Mouse (Mus musculus): ENCODE results near the gene Nfs1. TPM values are rescaled to one million over a fixed set of nuclear protein-coding genes. Genes with fewer than 3 reads are reported as not detected.

Gene Nfs1
- polyA plus RNA-seq, 1 experiment from 2014 or later: 39.9 TPM

GRCm38 (mm10) chr2:156079674-156080073, 64.3 kb downstream of the Nfs1 start:
- Histone ChIP-seq H3K4me2 (ENCODE audit: low read length) (no peak overlapping the region), H3K4me1 (ENCODE audit: control insufficient read depth, insufficient read depth, low read depth, low read length) (0 out of 2 replicates have a peak, but pooled peaks cover 3% of the 10 kb centered on the region), H3K9ac (ENCODE audit: low read depth, low read length) (no peak overlapping the region), H3K4me3 (ENCODE audit: low read length) (no peak overlapping the region), H3K36me3 (ENCODE audit: control insufficient read depth, insufficient read depth, low read length) (peaks cover 29% of the 10 kb centered on the region), H3K9me3 (ENCODE audit: control insufficient read depth, low read length) (no peaks in the 10 kb centered on the region), H3K27ac (ENCODE audit: low read depth, low read length) (no peak overlapping the region), H3K27me3 (replicated peaks; ENCODE audit: control insufficient read depth, insufficient read depth, low read length) (no peaks in the 10 kb centered on the region)
- 41% methylated on average over 4 of the region's 4 CpGs for WGBS
- no peak for ATAC-seq

- H3K36me3 ChIP-seq (ENCODE audit: control insufficient read depth, insufficient read depth, low read length): peaks cover 32% of the 10 kb centered on the region
- 89% methylated on average over 8 of the region's 8 CpGs for WGBS
Observed at GRCm38 (mm10) chr2:156079183-156079560, 64.8 kb downstream of the Nfs1 start.

GRCm38 (mm10) chr2:156078421-156079182, 65.4 kb downstream of the Nfs1 start:
- Histone ChIP-seq H3K27ac (ENCODE audit: low read depth, low read length) (no peak overlapping the region), H3K4me2 (ENCODE audit: low read length) (no peak overlapping the region), H3K4me3 (ENCODE audit: low read length) (no peak overlapping the region), H3K9me3 (ENCODE audit: control insufficient read depth, low read length) (no peaks in the 10 kb centered on the region), H3K9ac (ENCODE audit: low read depth, low read length) (no peak overlapping the region), H3K4me1 (ENCODE audit: control insufficient read depth, insufficient read depth, low read depth, low read length) (0 out of 2 replicates have a peak, but pooled peaks cover 3% of the 10 kb centered on the region), H3K27me3 (replicated peaks; ENCODE audit: control insufficient read depth, insufficient read depth, low read length) (no peaks in the 10 kb centered on the region), H3K36me3 (ENCODE audit: control insufficient read depth, insufficient read depth, low read length) (peaks cover 38% of the 10 kb centered on the region)
- 94% methylated on average over 15 of the region's 16 CpGs for WGBS
- no peak for ATAC-seq

More at GRCm38 (mm10) chr2:156079183-156079560, 64.8 kb downstream of the Nfs1 start:
- H3K27ac ChIP-seq (ENCODE audit: low read depth, low read length): no peak overlapping the region
- no peak overlapping the region for H3K4me3 ChIP-seq (ENCODE audit: low read length)
- no peak overlapping the region for H3K4me2 ChIP-seq (ENCODE audit: low read length)
- no peaks in the 10 kb centered on the region for H3K9me3 ChIP-seq (ENCODE audit: control insufficient read depth, low read length)
- 0 out of 2 replicates have a peak, but pooled peaks cover 3% of the 10 kb centered on the region for H3K4me1 ChIP-seq (ENCODE audit: control insufficient read depth, insufficient read depth, low read depth, low read length)
- H3K27me3 ChIP-seq (replicated peaks; ENCODE audit: control insufficient read depth, insufficient read depth, low read length): no peaks in the 10 kb centered on the region
- H3K9ac ChIP-seq (ENCODE audit: low read depth, low read length): no peak overlapping the region
- no peak for ATAC-seq

- Histone ChIP-seq H3K9me3 (ENCODE audit: control insufficient read depth, low read length) (no peaks in the 10 kb centered on the region), H3K4me2 (ENCODE audit: low read length) (no peak overlapping the region), H3K9ac (ENCODE audit: low read depth, low read length) (no peak overlapping the region), H3K27me3 (replicated peaks; ENCODE audit: control insufficient read depth, insufficient read depth, low read length) (no peaks in the 10 kb centered on the region), H3K27ac (ENCODE audit: low read depth, low read length) (no peak overlapping the region), H3K4me3 (ENCODE audit: low read length) (no peak overlapping the region), H3K4me1 (ENCODE audit: control insufficient read depth, insufficient read depth, low read depth, low read length) (0 out of 2 replicates have a peak, but pooled peaks cover 3% of the 10 kb centered on the region), H3K36me3 (ENCODE audit: control insufficient read depth, insufficient read depth, low read length) (peaks cover 46% of the 10 kb centered on the region)
- WGBS: 93% methylated on average over 7 of the region's 7 CpGs
- ATAC-seq: no peak
Observed at GRCm38 (mm10) chr2:156077461-156077860, 66.5 kb downstream of the Nfs1 start.

GRCm38 (mm10) chr2:156073725-156074124, 70.3 kb downstream of the Nfs1 start:
- no peak overlapping the region for H3K27ac ChIP-seq (ENCODE audit: low read depth, low read length)

More at GRCm38 (mm10) chr2:156073725-156074124, 70.3 kb downstream of the Nfs1 start:
- no peaks in the 10 kb centered on the region for H3K27me3 ChIP-seq (replicated peaks; ENCODE audit: control insufficient read depth, insufficient read depth, low read length)
- 95% methylated on average over 15 of the region's 15 CpGs for WGBS
- ATAC-seq: no peak
- H3K36me3 ChIP-seq (ENCODE audit: control insufficient read depth, insufficient read depth, low read length): peaks cover 69% of the 10 kb centered on the region
- no peak overlapping the region for H3K4me3 ChIP-seq (ENCODE audit: low read length)
- no peak overlapping the region for H3K4me2 ChIP-seq (ENCODE audit: low read length)
- H3K9me3 ChIP-seq (ENCODE audit: control insufficient read depth, low read length): no peaks in the 10 kb centered on the region
- H3K4me1 ChIP-seq (ENCODE audit: control insufficient read depth, insufficient read depth, low read depth, low read length): no peaks in the 10 kb centered on the region
- no peak overlapping the region for H3K9ac ChIP-seq (ENCODE audit: low read depth, low read length)

Other genes starting within 250 kb of the Nfs1 start
- gene Uqcc1, start 213.9 kb downstream of the Nfs1 start, polyA plus RNA-seq (2015; fragmentation: Nextera tagmentation; extraction: Ambion mirVana): 66.3 and 74.9 TPM in 2 replicates
- not detected in 2 replicates for gene Gm15557, start 203.5 kb downstream of the Nfs1 start, polyA plus RNA-seq (2015; fragmentation: Nextera tagmentation; extraction: Ambion mirVana)
- gene Gdf5, start 198.8 kb downstream of the Nfs1 start, polyA plus RNA-seq (2015; fragmentation: Nextera tagmentation; extraction: Ambion mirVana): 2.3 and 3.1 TPM in 2 replicates
- gene Cep250, start 187.7 kb downstream of the Nfs1 start, polyA plus RNA-seq (2015; fragmentation: Nextera tagmentation; extraction: Ambion mirVana): 11.5 and 14.0 TPM in 2 replicates
- gene 6430550D23Rik, start 136.2 kb downstream of the Nfs1 start, polyA plus RNA-seq (2015; fragmentation: Nextera tagmentation; extraction: Ambion mirVana): 1.4 and 2.5 TPM in 2 replicates
- gene Ergic3, start 136.1 kb downstream of the Nfs1 start, polyA plus RNA-seq (2015; fragmentation: Nextera tagmentation; extraction: Ambion mirVana): 479 and 492 TPM in 2 replicates
- gene Fer1l4, start 91.2 kb downstream of the Nfs1 start, polyA plus RNA-seq (2015; fragmentation: Nextera tagmentation; extraction: Ambion mirVana): not detected in 2 replicates
- gene Spag4, start 79.0 kb downstream of the Nfs1 start, polyA plus RNA-seq (2015; fragmentation: Nextera tagmentation; extraction: Ambion mirVana): 7.7 and 9.6 TPM in 2 replicates
- 27.8 and 28.3 TPM in 2 replicates for gene Cpne1, start 32.2 kb downstream of the Nfs1 start, polyA plus RNA-seq (2015; fragmentation: Nextera tagmentation; extraction: Ambion mirVana)
- gene Rbm12, start 32.2 kb downstream of the Nfs1 start, polyA plus RNA-seq (2015; fragmentation: Nextera tagmentation; extraction: Ambion mirVana): 19.3 and 27.6 TPM in 2 replicates
- 15.5 and 19.5 TPM in 2 replicates for gene Gm28036, start 17.1 kb downstream of the Nfs1 start, polyA plus RNA-seq (2015; fragmentation: Nextera tagmentation; extraction: Ambion mirVana)
- 393 and 432 TPM in 2 replicates for gene Romo1, start 147 bp downstream of the Nfs1 start, polyA plus RNA-seq (2015; fragmentation: Nextera tagmentation; extraction: Ambion mirVana)
- 369 and 377 TPM in 2 replicates for gene Rbm39, start 36.1 kb upstream of the Nfs1 start, polyA plus RNA-seq (2015; fragmentation: Nextera tagmentation; extraction: Ambion mirVana)
- gene Phf20, start 52.3 kb upstream of the Nfs1 start, polyA plus RNA-seq (2015; fragmentation: Nextera tagmentation; extraction: Ambion mirVana): 111 and 117 TPM in 2 replicates
- 6.2 and 6.8 TPM in 2 replicates for gene Cnbd2, start 168.1 kb upstream of the Nfs1 start, polyA plus RNA-seq (2015; fragmentation: Nextera tagmentation; extraction: Ambion mirVana)
- gene Scand1, start 168.5 kb upstream of the Nfs1 start, polyA plus RNA-seq (2015; fragmentation: Nextera tagmentation; extraction: Ambion mirVana): 77.3 and 84.0 TPM in 2 replicates

All from hindbrain, embryonic 16.5 days (tissue).